Comparison of ENCODE assay signal across 13 mouse cellular contexts in the genomic region with DNA sequence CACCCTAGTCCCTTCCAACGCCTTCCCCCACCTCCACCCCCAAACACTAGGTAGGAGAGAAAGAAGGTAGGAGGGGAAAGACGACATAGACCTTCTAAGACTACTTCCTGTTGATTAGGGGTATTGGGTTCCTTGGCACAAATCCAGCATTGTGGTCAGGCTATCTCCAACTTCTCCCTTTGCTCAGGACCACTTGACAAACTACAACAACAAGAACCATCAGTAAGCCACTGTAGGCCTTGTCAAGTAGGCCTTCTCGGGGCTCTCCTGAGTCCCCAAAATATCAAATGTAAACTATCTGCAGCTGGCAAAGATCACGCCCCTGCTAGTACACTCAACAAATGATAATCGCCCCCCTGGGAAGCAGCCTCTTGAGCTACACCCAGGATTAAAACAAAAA. TPM values are rescaled to one million over a fixed set of nuclear protein-coding genes. Genes with fewer than 3 reads are reported as not detected.
DNase-seq lines count a peak whose midpoint lies in the region; ATAC-seq and TF ChIP-seq lines count a peak whose summit lies in the region.
"Had no signal": no experiment of that assay in that cellular context is flagged by ENCODE, and none has a peak within 500 bp of the region (broad histone marks: within the 10 kb centered on the region; RNA-seq: fewer than 3 reads in every experiment).

No protein-coding gene starts in this region.

- no peak for ATAC-seq in liver, embryonic 15.5 days (ENCODE audit: insufficient read depth)
- no peak for ATAC-seq in kidney, embryonic 15.5 days (replicated peaks; ENCODE audit: low FRiP score)
- no peak for ATAC-seq in cerebellum, adult (ENCODE audit: insufficient number of reproducible peaks, low FRiP score, low TSS enrichment)

- peaks cover 6% of the 10 kb centered on the region for H3K4me1 ChIP-seq in lung, adult 2 months (ENCODE audit: control insufficient read depth, insufficient read depth, low read length)
- peaks cover 5% of the 10 kb centered on the region; the same call in 1 of the 2 replicates for H3K4me1 ChIP-seq in bone marrow, adult 2 months (ENCODE audit: control insufficient read depth, insufficient read depth, low read length)
- peaks cover 50% of the 10 kb centered on the region for H3K4me1 ChIP-seq in liver, embryonic 15.5 days (replicated peaks)
- H3K4me1 ChIP-seq in kidney, embryonic 15.5 days = peaks cover 11% of the 10 kb centered on the region

- no peaks in the 10 kb centered on the region for H3K27me3 ChIP-seq in liver, embryonic 15.5 days
- no peaks in the 10 kb centered on the region for H3K27me3 ChIP-seq in kidney, embryonic 15.5 days
- H3K27me3 ChIP-seq: hindbrain, embryonic 12.5 days had no signal

- H3K27ac ChIP-seq in bone marrow, adult 2 months (ENCODE audit: control insufficient read depth, insufficient read depth, low read depth, low read length, poor library complexity) = 0 out of 2 replicates have a peak overlapping the region, but pooled peaks have one; percentile 44
- H3K27ac ChIP-seq in liver, embryonic 15.5 days (replicated peaks) = peak overlapping the region; percentile 80
- no peak overlapping the region for H3K27ac ChIP-seq in kidney, embryonic 15.5 days
- no peak overlapping the region for H3K27ac ChIP-seq in gastrocnemius, adult 2 months
- H3K27ac ChIP-seq: hindbrain, embryonic 12.5 days; limb, embryonic 10.5 days; macrophage had no signal

- peaks cover 36% of the 10 kb centered on the region for H3K36me3 ChIP-seq in liver, embryonic 15.5 days (replicated peaks)
- peaks cover 42% of the 10 kb centered on the region for H3K36me3 ChIP-seq in kidney, embryonic 15.5 days

- H3K9ac ChIP-seq in liver, embryonic 15.5 days = no peak overlapping the region
- no peak overlapping the region for H3K9ac ChIP-seq in kidney, embryonic 15.5 days
- H3K9ac ChIP-seq: hindbrain, embryonic 12.5 days had no signal

- 28% methylated on average over 5 of the region's 5 CpGs for WGBS in lung, adult 2 months
- 10% methylated on average over 5 of the region's 5 CpGs for WGBS in bone marrow, adult 2 months
- WGBS in liver, embryonic 15.5 days (ENCODE audit: insufficient replicate concordance) = 15% methylated on average over 5 of the region's 5 CpGs
- WGBS in kidney, embryonic 15.5 days = 68% methylated on average over 5 of the region's 5 CpGs

- no peak for TF ChIP-seq CTCF in lung, adult 2 months (IDR thresholded peaks at IDR 0.05; ENCODE audit: insufficient read depth, low read length)
- TF ChIP-seq CTCF in bone marrow, adult 2 months (IDR thresholded peaks at IDR 0.05; ENCODE audit: control insufficient read depth, insufficient read depth, low read length) = no peak
- no peak for TF ChIP-seq CTCF in gastrocnemius, adult 2 months (IDR thresholded peaks at IDR 0.05)

- peak; percentile 51 for DNase-seq in lung, postnatal 36 days
- no peak for DNase-seq in lung, adult 2 months
- DNase-seq in gastrocnemius, adult 2 months = no peak
- DNase-seq: cerebellum, postnatal 25 days; spleen, adult 18-20 months; thymus, postnatal 36 days had no signal

- no peak for TF ChIP-seq POLR2A in lung, adult 2 months (IDR thresholded peaks at IDR 0.05; ENCODE audit: borderline replicate concordance, extremely low read depth, low read depth, low read length)
- no peak for TF ChIP-seq POLR2A in bone marrow, adult 2 months (IDR thresholded peaks at IDR 0.05; ENCODE audit: borderline replicate concordance, control insufficient read depth, low read depth, low read length)

- intact Hi-C loops in gastrocnemius, adult 2 months (cut with DNase I) = no loop called here

- H3K9me3 ChIP-seq in liver, embryonic 15.5 days (replicated peaks) = no peaks in the 10 kb centered on the region
- H3K9me3 ChIP-seq in kidney, embryonic 15.5 days (replicated peaks) = no peaks in the 10 kb centered on the region
- H3K9me3 ChIP-seq: hindbrain, embryonic 12.5 days; limb, embryonic 10.5 days had no signal

- no peak overlapping the region for H3K4me3 ChIP-seq in lung, adult 2 months (replicated peaks; ENCODE audit: extremely low read depth, low read depth, low read length)
- H3K4me3 ChIP-seq in bone marrow, adult 2 months (replicated peaks; ENCODE audit: control insufficient read depth, low read depth, low read length) = no peak overlapping the region
- H3K4me3 ChIP-seq in liver, embryonic 15.5 days (replicated peaks) = no peak overlapping the region
- no peak overlapping the region for H3K4me3 ChIP-seq in kidney, embryonic 15.5 days (replicated peaks)
- H3K4me3 ChIP-seq in gastrocnemius, adult 2 months = no peak overlapping the region
- H3K4me3 ChIP-seq: hindbrain, embryonic 12.5 days; limb, embryonic 10.5 days had no signal

- peak overlapping the region; percentile 44 for H3K4me2 ChIP-seq in liver, embryonic 15.5 days
- no peak overlapping the region for H3K4me2 ChIP-seq in kidney, embryonic 15.5 days
- H3K4me2 ChIP-seq: hindbrain, embryonic 12.5 days had no signal

RNA-seq across cellular contexts. Expression of gene Cpsf2, which starts 4.5 kb away (rescaled TPM):
- 2.7 and 4.1 TPM in 2 replicates for polyA plus RNA-seq in lung, adult 2 months (2012; rRNA removed)
- polyA plus RNA-seq in bone marrow, adult 2 months (2011; ENCODE audit: insufficient read depth, insufficient read length, low replicate concordance, missing spikeins) = 14.4 and 19.7 TPM in 2 replicates
- 14.8 and 16.5 TPM in 2 replicates for polyA plus RNA-seq in liver, embryonic 15.5 days (2015; fragmentation: Nextera tagmentation; extraction: Ambion mirVana)
- polyA plus RNA-seq in kidney, embryonic 15.5 days (2015; fragmentation: Nextera tagmentation; extraction: Ambion mirVana) = 29.5 and 30.9 TPM in 2 replicates
- 10 to 100 TPM in 1 of 2 experiments, 1 to 10 TPM in 1; 9.7 to 11.1 TPM for total RNA-seq in gastrocnemius, adult 2 months (2021)

RNA-seq across cellular contexts. Expression of gene Atxn3, which starts 22.2 kb away (rescaled TPM):
- polyA plus RNA-seq in lung, adult 2 months (2012; rRNA removed) = 3.3 and 6.3 TPM in 2 replicates
- polyA plus RNA-seq in bone marrow, adult 2 months (2011; ENCODE audit: insufficient read depth, insufficient read length, low replicate concordance, missing spikeins) = 8.1 and 8.2 TPM in 2 replicates
- polyA plus RNA-seq in liver, embryonic 15.5 days (2015; fragmentation: Nextera tagmentation; extraction: Ambion mirVana) = 7.6 and 10.5 TPM in 2 replicates
- polyA plus RNA-seq in kidney, embryonic 15.5 days (2015; fragmentation: Nextera tagmentation; extraction: Ambion mirVana) = 11.7 and 14.9 TPM in 2 replicates
- 1 to 10 TPM; 3.4 to 5.8 TPM for total RNA-seq in gastrocnemius, adult 2 months (2021)

Comparison
In these comparisons a context has a peak if more than half of its experiments do, and no peak if none do; other contexts are left out.
1. H3K27ac ChIP-seq: peak in bone marrow, adult 2 months (single experiment) and liver, embryonic 15.5 days (single experiment); none in kidney, embryonic 15.5 days (single experiment) and gastrocnemius, adult 2 months (single experiment).